Mouse (Mus musculus): ENCODE results near the gene Sspn.

Gene Sspn

GRCm38 (mm10) chr6:145934001-145934696 is 2.7 kb downstream of the Sspn start:
- DNase-seq (ENCODE audit: low spot score in 2 of 2) = peak; percentile 86

- peak in 1 of 2 experiments; percentile 41 for DNase-seq (ENCODE audit: low spot score in 2 of 2)
These were observed 3.3 kb downstream of the Sspn start for GRCm38 (mm10) chr6:145934697-145935240.

GRCm38 (mm10) chr6:145935912-145936311 is 4.5 kb downstream of the Sspn start:
- DNase-seq (ENCODE audit: low spot score in 2 of 2) = no peak

- DNase-seq (ENCODE audit: low spot score in 2 of 2) = no peak
These were observed 5.1 kb downstream of the Sspn start for GRCm38 (mm10) chr6:145936511-145936910.

- no peak for DNase-seq (ENCODE audit: low spot score in 2 of 2)
These were observed 9.4 kb downstream of the Sspn start for GRCm38 (mm10) chr6:145940852-145941251.

- no peak for DNase-seq (ENCODE audit: low spot score in 2 of 2)
These were observed 11.0 kb downstream of the Sspn start for GRCm38 (mm10) chr6:145942263-145942966.

GRCm38 (mm10) chr6:145943414-145943813 is 12.0 kb downstream of the Sspn start:
- DNase-seq (ENCODE audit: low spot score in 2 of 2) = no peak

GRCm38 (mm10) chr6:145945700-145946344 is 14.4 kb downstream of the Sspn start:
- DNase-seq (ENCODE audit: low spot score in 2 of 2) = no peak

- no peak for DNase-seq (ENCODE audit: low spot score in 2 of 2)
These were observed 17.6 kb downstream of the Sspn start for GRCm38 (mm10) chr6:145949049-145949448.

GRCm38 (mm10) chr6:145950626-145951025 is 19.2 kb downstream of the Sspn start:
- DNase-seq (ENCODE audit: low spot score in 2 of 2) = peak in 1 of 2 experiments; percentile 38

- DNase-seq (ENCODE audit: low spot score in 2 of 2) = no peak
These were observed 21.2 kb downstream of the Sspn start for GRCm38 (mm10) chr6:145952594-145952993.

- DNase-seq (ENCODE audit: low spot score in 2 of 2) = no peak
These were observed 21.9 kb downstream of the Sspn start for GRCm38 (mm10) chr6:145953121-145953896.

- DNase-seq (ENCODE audit: low spot score in 2 of 2) = no peak
These were observed 26.1 kb downstream of the Sspn start for GRCm38 (mm10) chr6:145957427-145957965.

- peak; percentile 50 to 57 for DNase-seq (ENCODE audit: low spot score in 2 of 2)
These were observed 26.6 kb downstream of the Sspn start for GRCm38 (mm10) chr6:145958070-145958469.

- no peak for DNase-seq (ENCODE audit: low spot score in 2 of 2)
These were observed 29.6 kb downstream of the Sspn start for GRCm38 (mm10) chr6:145961047-145961446.

GRCm38 (mm10) chr6:145963966-145964365 is 32.5 kb downstream of the Sspn start:
- peak in 1 of 2 experiments; percentile 35 for DNase-seq (ENCODE audit: low spot score in 2 of 2)

- DNase-seq (ENCODE audit: low spot score in 2 of 2) = no peak
These were observed 36.3 kb downstream of the Sspn start for GRCm38 (mm10) chr6:145967693-145968092.

GRCm38 (mm10) chr6:145968301-145968818 is 36.9 kb downstream of the Sspn start:
- peak; percentile 79 to 82 for DNase-seq (ENCODE audit: low spot score in 2 of 2)

- DNase-seq (ENCODE audit: low spot score in 2 of 2) = peak in 1 of 2 experiments; percentile 39
These were observed 37.4 kb downstream of the Sspn start for GRCm38 (mm10) chr6:145968821-145969220.

- DNase-seq (ENCODE audit: low spot score in 2 of 2) = no peak
These were observed 38.1 kb downstream of the Sspn start for GRCm38 (mm10) chr6:145969572-145969971.

- no peak for DNase-seq (ENCODE audit: low spot score in 2 of 2)
These were observed 40.7 kb downstream of the Sspn start for GRCm38 (mm10) chr6:145972107-145972506.

All from heart, adult 9 months (tissue).